Mouse (Mus musculus) liver, adult 2 months (tissue): Measurements from ENCODE around the gene Hamp2. TPM values are rescaled to one million over a fixed set of nuclear protein-coding genes. Genes with fewer than 3 reads are reported as not detected.
A peak's percentile ranks its signal among the peaks of the same experiment; 100 is the strongest.

Experiments
- DNase-seq: peaks from one replicate; pipeline ENCODE4 v3.0.0-alpha.2; 2011; ENCODE audit warnings: low read depth, low spot score; ENCODE audit errors: extremely low read depth
- H3K27ac ChIP-seq: fragments of 200-500 bp; replicated peaks from 2 replicates; pipeline ENCODE4 v1.5.1; 2012; ENCODE audit warnings: low read depth, mild to moderate bottlenecking, control low read depth, inconsistent platforms, low read length; ENCODE audit not compliant: insufficient read depth
- H3K27me3 ChIP-seq: fragments of 200-500 bp; 2 replicates; pipeline ENCODE4 v1.6.1; 2012; ENCODE audit warnings: mild to moderate bottlenecking, moderate library complexity, low read length, inconsistent platforms; ENCODE audit not compliant: control insufficient read depth, insufficient read depth
- H3K36me3 ChIP-seq: fragments of 200-500 bp; 2 replicates; pipeline ENCODE4 v1.6.1; 2012; ENCODE audit warnings: low read length, inconsistent platforms; ENCODE audit not compliant: control insufficient read depth, insufficient read depth
- H3K4me1 ChIP-seq: fragments of 200-500 bp; 2 replicates; pipeline ENCODE4 v1.6.1; 2011; ENCODE audit warnings: low read length; ENCODE audit not compliant: control insufficient read depth, insufficient read depth
- H3K4me3 ChIP-seq: fragments of 200-500 bp; 2 replicates; pipeline ENCODE4 v1.5.1; 2011; ENCODE audit warnings: low read depth, mild to moderate bottlenecking, control low read depth, low read length, moderate library complexity; ENCODE audit not compliant: insufficient read depth
- H3K79me2 ChIP-seq: fragments of 200-500 bp; 2 replicates; pipeline ENCODE4 v1.6.1; 2012; ENCODE audit warnings: inconsistent platforms, mild to moderate bottlenecking, low read length, moderate library complexity; ENCODE audit not compliant: control insufficient read depth, insufficient read depth
- H3K9ac ChIP-seq: fragments of 200-500 bp; 2 replicates; pipeline ENCODE4 v1.6.1; 2012; ENCODE audit warnings: low read depth, mild to moderate bottlenecking, control low read depth, inconsistent platforms, low read length
- CTCF ChIP-seq: fragments of 200-500 bp; IDR thresholded peaks from 2 replicates; pipeline ENCODE4 v1.5.1; 2011; ENCODE audit warnings: low read depth, low read length, control low read depth
- POLR2A ChIP-seq: fragments of 200-500 bp; IDR thresholded peaks from 2 replicates; pipeline ENCODE4 v1.6.1; 2011; ENCODE audit warnings: low read length, control low read depth; ENCODE audit not compliant: insufficient read depth; ENCODE audit errors: extremely low read depth
- WGBS: fragments of 180-500 bp; shearing (Covaris S2); methylation state at CpG from one replicate; pipeline ENCODE4 v1.1.7; 2018; 5-methylcytosine and 5-hydroxymethylcytosine counted together
- polyA plus RNA-seq: library from polyadenylated mRNA; depleted of rRNA; stranded (reverse); fragments of >200 nt; gene quantifications from 2 replicates; pipeline ENCODE4 v1.2.3, GENCODE M21; 2012; rRNA removed
- total RNA-seq: library from RNA; depleted of rRNA; stranded (reverse); fragments of >200 nt; gene quantifications from 2 replicates; pipeline ENCODE4 v1.2.3, GENCODE M21; 2014; rRNA removed

Hamp2 gene
- total and polyA plus RNA-seq, 2 experiments, result 548 to 9,385 TPM

- no peak for DNase-seq
These were observed 43.1 kb downstream of the Hamp2 start for GRCm38 (mm10) chr7:30881367-30881766.

GRCm38 (mm10) chr7:30880176-30880575 lies 44.3 kb downstream of the Hamp2 start, which contains the start of gene Cd22:
Gene Cd22, minus strand, starts transcription at chr7:30880342.
- 62% methylated on average over 7 of the region's 7 CpGs for WGBS
- Histone ChIP-seq H3K9ac (no peak within 1 kb of the TSS), H3K4me1 (no peaks in the 10 kb centered on the region), H3K27me3 (no peaks in the 10 kb centered on the region), H3K4me3 (no peak within 1 kb of the TSS), H3K36me3 (no peaks in the 10 kb centered on the region), H3K27ac (no peak within 1 kb of the TSS), H3K79me2 (no peaks in the 10 kb centered on the region)
- DNase-seq, result no peak
- TF ChIP-seq POLR2A (no peak), CTCF (no peak)

More at GRCm38 (mm10) chr7:30881367-30881766, 43.1 kb downstream of the Hamp2 start:
- WGBS, result 82% methylated on average over 3 of the region's 3 CpGs
- no peak for TF ChIP-seq POLR2A
- no peak for TF ChIP-seq CTCF
- Histone ChIP-seq H3K27ac (no peak overlapping the region), H3K79me2 (no peaks in the 10 kb centered on the region), H3K36me3 (no peaks in the 10 kb centered on the region), H3K27me3 (no peaks in the 10 kb centered on the region), H3K9ac (no peak overlapping the region), H3K4me1 (no peaks in the 10 kb centered on the region), H3K4me3 (no peak overlapping the region)

- Histone ChIP-seq H3K79me2 (no peaks in the 10 kb centered on the region), H3K4me1 (no peaks in the 10 kb centered on the region), H3K36me3 (no peaks in the 10 kb centered on the region), H3K9ac (no peak overlapping the region), H3K4me3 (no peak overlapping the region), H3K27ac (no peak overlapping the region), H3K27me3 (no peaks in the 10 kb centered on the region)
- no peak for DNase-seq
- 84% methylated on average over 6 of the region's 6 CpGs for WGBS
- TF ChIP-seq CTCF (no peak), POLR2A (no peak)
These were observed 45.5 kb downstream of the Hamp2 start for GRCm38 (mm10) chr7:30878950-30879349.

- Histone ChIP-seq H3K9ac (peak overlapping the region; percentile 8; the same call in 1 of the 2 replicates), H3K36me3 (no peaks in the 10 kb centered on the region), H3K27ac (no peak overlapping the region), H3K4me3 (no peak overlapping the region), H3K79me2 (no peaks in the 10 kb centered on the region), H3K4me1 (peaks cover 1% of the 10 kb centered on the region; the same call in 1 of the 2 replicates), H3K27me3 (no peaks in the 10 kb centered on the region)
- WGBS, result 9% methylated on average over 15 of the region's 15 CpGs
- peak; percentile 74 for DNase-seq
- TF ChIP-seq POLR2A, result no peak
- peak; percentile 83 for TF ChIP-seq CTCF
These were observed 51.4 kb downstream of the Hamp2 start for GRCm38 (mm10) chr7:30873083-30873482.

Other genes starting within 250 kb of the Hamp2 start
- gene 2200002J24Rik, start 225.8 kb downstream of the Hamp2 start, total RNA-seq, result 0.34 TPM in 1 of 2 replicates, not detected in the other
- gene 2200002J24Rik, start 225.8 kb downstream of the Hamp2 start, polyA plus RNA-seq, result not detected in 2 replicates
- 2.6 and 4.4 TPM in 2 replicates for gene Atp4a, start 212.5 kb downstream of the Hamp2 start, total RNA-seq
- 1.3 and 4.2 TPM in 2 replicates for gene Atp4a, start 212.5 kb downstream of the Hamp2 start, polyA plus RNA-seq
- gene Tmem147, start 195.1 kb downstream of the Hamp2 start, total RNA-seq, result 124 and 146 TPM in 2 replicates
- gene Tmem147, start 195.1 kb downstream of the Hamp2 start, polyA plus RNA-seq, result 248 and 335 TPM in 2 replicates
- not detected in 2 replicates for gene Gapdhs, start 181.0 kb downstream of the Hamp2 start, total RNA-seq
- 0.50 and 1.3 TPM in 2 replicates for gene Gapdhs, start 181.0 kb downstream of the Hamp2 start, polyA plus RNA-seq
- gene Sbsn, start 173.2 kb downstream of the Hamp2 start, total RNA-seq, result 0.46 and 0.60 TPM in 2 replicates
- gene Sbsn, start 173.2 kb downstream of the Hamp2 start, polyA plus RNA-seq, result 0.33 and 0.41 TPM in 2 replicates
- gene Dmkn, start 160.9 kb downstream of the Hamp2 start, total RNA-seq, result not detected in 2 replicates
- gene Dmkn, start 160.9 kb downstream of the Hamp2 start, polyA plus RNA-seq, result 0.44 TPM in 1 of 2 replicates, not detected in the other
- not detected in 2 replicates for gene Krtdap, start 136.8 kb downstream of the Hamp2 start, total RNA-seq
- not detected in 2 replicates for gene Krtdap, start 136.8 kb downstream of the Hamp2 start, polyA plus RNA-seq
- gene Ffar2, start 100.9 kb downstream of the Hamp2 start, total RNA-seq, result 0.09 and 0.13 TPM in 2 replicates
- gene Ffar2, start 100.9 kb downstream of the Hamp2 start, polyA plus RNA-seq, result 0.04 TPM in 1 of 2 replicates, not detected in the other
- gene Ffar3, start 68.5 kb downstream of the Hamp2 start, total RNA-seq, result not detected in 2 replicates
- gene Ffar3, start 68.5 kb downstream of the Hamp2 start, polyA plus RNA-seq, result not detected in 2 replicates
- not detected in 2 replicates for gene Ffar1, start 63.1 kb downstream of the Hamp2 start, total RNA-seq
- 0.05 and 0.21 TPM in 2 replicates for gene Ffar1, start 63.1 kb downstream of the Hamp2 start, polyA plus RNA-seq
- 0.74 and 1.8 TPM in 2 replicates for gene Cd22, start 44.3 kb downstream of the Hamp2 start, total RNA-seq
- 1.4 and 3.7 TPM in 2 replicates for gene Cd22, start 44.3 kb downstream of the Hamp2 start, polyA plus RNA-seq
- 0.07 and 0.09 TPM in 2 replicates for gene Mag, start 9.8 kb downstream of the Hamp2 start, total RNA-seq
- gene Mag, start 9.8 kb downstream of the Hamp2 start, polyA plus RNA-seq, result 0.20 and 0.37 TPM in 2 replicates
- gene Hamp, start 19.4 kb upstream of the Hamp2 start, total RNA-seq, result 1,191 and 3,227 TPM in 2 replicates
- 8,217 and 12,671 TPM in 2 replicates for gene Hamp, start 19.4 kb upstream of the Hamp2 start, polyA plus RNA-seq
- 40.5 and 55.1 TPM in 2 replicates for gene Usf2, start 32.1 kb upstream of the Hamp2 start, total RNA-seq
- 160 and 161 TPM in 2 replicates for gene Usf2, start 32.1 kb upstream of the Hamp2 start, polyA plus RNA-seq
- gene Lsr, start 48.8 kb upstream of the Hamp2 start, total RNA-seq, result 75.7 and 86.7 TPM in 2 replicates
- 289 and 362 TPM in 2 replicates for gene Lsr, start 48.8 kb upstream of the Hamp2 start, polyA plus RNA-seq
- 2.4 and 3.0 TPM in 2 replicates for gene Fam187b, start 49.1 kb upstream of the Hamp2 start, total RNA-seq
- gene Fam187b, start 49.1 kb upstream of the Hamp2 start, polyA plus RNA-seq, result 3.7 and 3.9 TPM in 2 replicates
- 3.6 and 3.8 TPM in 2 replicates for gene Fxyd5, start 117.8 kb upstream of the Hamp2 start, total RNA-seq
- 5.4 and 7.8 TPM in 2 replicates for gene Fxyd5, start 117.8 kb upstream of the Hamp2 start, polyA plus RNA-seq
- 0.47 TPM in 1 of 2 replicates, not detected in the other for gene Fxyd7, start 126.8 kb upstream of the Hamp2 start, total RNA-seq
- 0.40 and 0.92 TPM in 2 replicates for gene Fxyd7, start 126.8 kb upstream of the Hamp2 start, polyA plus RNA-seq
- gene Fxyd1, start 132.5 kb upstream of the Hamp2 start, total RNA-seq, result 127 and 154 TPM in 2 replicates
- 1,507 and 1,555 TPM in 2 replicates for gene Fxyd1, start 132.5 kb upstream of the Hamp2 start, polyA plus RNA-seq
- 0.07 and 0.18 TPM in 2 replicates for gene Lgi4, start 134.7 kb upstream of the Hamp2 start, total RNA-seq
- 0.04 and 0.09 TPM in 2 replicates for gene Lgi4, start 134.7 kb upstream of the Hamp2 start, polyA plus RNA-seq
- 0.27 and 0.46 TPM in 2 replicates for gene Fxyd3, start 152.0 kb upstream of the Hamp2 start, total RNA-seq
- 0.50 and 0.83 TPM in 2 replicates for gene Fxyd3, start 152.0 kb upstream of the Hamp2 start, polyA plus RNA-seq
- 282 and 327 TPM in 2 replicates for gene Hpn, start 190.6 kb upstream of the Hamp2 start, total RNA-seq
- 883 and 920 TPM in 2 replicates for gene Hpn, start 190.6 kb upstream of the Hamp2 start, polyA plus RNA-seq
- 2.4 and 3.5 TPM in 2 replicates for gene Scn1b, start 202.3 kb upstream of the Hamp2 start, total RNA-seq
- gene Scn1b, start 202.3 kb upstream of the Hamp2 start, polyA plus RNA-seq, result 4.4 and 7.1 TPM in 2 replicates
- gene Gramd1a, start 231.2 kb upstream of the Hamp2 start, total RNA-seq, result 5.1 and 6.6 TPM in 2 replicates
- 17.0 and 33.0 TPM in 2 replicates for gene Gramd1a, start 231.2 kb upstream of the Hamp2 start, polyA plus RNA-seq